Mouse (Mus musculus) MEL (cell line): ENCODE measurements around the gene Slc19a2. TPM values are rescaled to one million over a fixed set of nuclear protein-coding genes. Genes with fewer than 3 reads are reported as not detected.
A peak's percentile ranks its signal among the peaks of the same experiment; 100 is the strongest.

Experiments
- DNase-seq: peaks from one replicate; pipeline ENCODE4 v3.0.0; 2011; ENCODE audit warnings: low read depth, low spot score
- H3K27ac ChIP-seq: 2 replicates; pipeline ENCODE4 v1.5.1; 2012; ENCODE audit warnings: low read depth, mild to moderate bottlenecking, control low read depth, low read length, moderate library complexity; ENCODE audit not compliant: control insufficient read depth
- H3K27me3 ChIP-seq, 2 experiments: fragments of 150-350 bp in 1 of 2; sonication (generic) in 1 of 2; 2 replicates each; pipeline ENCODE4 v1.6.1; 2012; ENCODE audit warnings: low read length in 2 of 2, mild to moderate bottlenecking in 2 of 2, improper control_type of control experiment in 1 of 2, moderate library complexity in 1 of 2; ENCODE audit not compliant: insufficient read depth in 2 of 2, control insufficient read depth in 1 of 2
- H3K36me3 ChIP-seq, 2 experiments: 2 replicates each; pipeline ENCODE4 v1.6.1; 2012 to 2014; ENCODE audit warnings: low read length in 2 of 2, improper control_type of control experiment in 1 of 2, inconsistent platforms in 1 of 2, mild to moderate bottlenecking in 1 of 2; ENCODE audit not compliant: insufficient read depth in 2 of 2, control insufficient read depth in 1 of 2
- H3K4me1 ChIP-seq, 2 experiments: fragments of 150-350 bp in 1 of 2; sonication (generic) in 1 of 2; 2 replicates each; pipeline ENCODE4 v1.6.1; 2012; ENCODE audit warnings: low read length in 2 of 2, improper control_type of control experiment in 1 of 2, mild to moderate bottlenecking in 1 of 2; ENCODE audit not compliant: insufficient read depth in 2 of 2, control insufficient read depth in 1 of 2
- H3K4me3 ChIP-seq, 2 experiments: fragments of 150-350 bp in 1 of 2; sonication (generic) in 1 of 2; 2 replicates each; pipeline ENCODE4 v1.5.1; 2012; ENCODE audit warnings: low read depth in 2 of 2, low read length in 2 of 2, mild to moderate bottlenecking in 2 of 2, moderate library complexity in 2 of 2, control low read depth in 1 of 2, improper control_type of control experiment in 1 of 2; ENCODE audit not compliant: control insufficient read depth in 1 of 2, insufficient read depth in 1 of 2
- H3K79me2 ChIP-seq: 2 replicates; pipeline ENCODE4 v1.6.1; 2012; ENCODE audit warnings: mild to moderate bottlenecking, low read length, moderate library complexity; ENCODE audit not compliant: control insufficient read depth, poor library complexity, insufficient read depth
- H3K9ac ChIP-seq: 2 replicates; pipeline ENCODE4 v1.6.1; 2012; ENCODE audit warnings: low read depth, mild to moderate bottlenecking, control low read depth, low read length, moderate library complexity; ENCODE audit not compliant: control insufficient read depth, poor library complexity, severe bottlenecking
- H3K9me3 ChIP-seq: fragments of 150-350 bp; sonication (generic); replicated peaks from 2 replicates; pipeline ENCODE4 v1.6.1; 2012; ENCODE audit warnings: mild to moderate bottlenecking, low read length, improper control_type of control experiment, moderate library complexity; ENCODE audit not compliant: insufficient read depth
- CHD1 ChIP-seq: IDR thresholded peaks from 2 replicates; pipeline ENCODE4 v1.6.1; 2012; ENCODE audit warnings: low read depth, mild to moderate bottlenecking, inconsistent platforms, low read length, improper control_type of control experiment
- CHD2 ChIP-seq: IDR thresholded peaks from 2 replicates; pipeline ENCODE4 v1.6.1; 2011; ENCODE audit warnings: low read length, improper control_type of control experiment
- CTCF ChIP-seq, 3 experiments: IDR thresholded peaks in 2 of 3; conservative IDR thresholded peaks in 1 of 3; 2 replicates each; pipeline ENCODE4 v1.5.1; 2011 to 2012; ENCODE audit warnings: low read length in 3 of 3, low read depth in 2 of 3, mild to moderate bottlenecking in 2 of 3, improper control_type of control experiment in 1 of 3, inconsistent platforms in 1 of 3, mixed read lengths in 1 of 3, moderate library complexity in 1 of 3; ENCODE audit not compliant: control insufficient read depth in 1 of 3, insufficient read depth in 1 of 3, poor library complexity in 1 of 3, severe bottlenecking in 1 of 3
- EP300 ChIP-seq, 2 experiments: IDR thresholded peaks; 2 replicates each; pipeline ENCODE4 v1.6.1; 2011; ENCODE audit warnings: improper control_type of control experiment in 2 of 2, low read length in 2 of 2, low read depth in 1 of 2, mild to moderate bottlenecking in 1 of 2
- GATA1 ChIP-seq: IDR thresholded peaks from 2 replicates; pipeline ENCODE4 v1.6.1; 2011; ENCODE audit warnings: low read depth, low read length, improper control_type of control experiment
- HCFC1 ChIP-seq: IDR thresholded peaks from 2 replicates; pipeline ENCODE4 v1.6.1; 2012; ENCODE audit warnings: low read depth, mild to moderate bottlenecking, inconsistent platforms, low read length, improper control_type of control experiment, moderate library complexity
- JUND ChIP-seq: IDR thresholded peaks from 2 replicates; pipeline ENCODE4 v1.6.1; 2011; ENCODE audit warnings: low read depth, mild to moderate bottlenecking, improper control_type of control experiment, low read length
- MAFK ChIP-seq: IDR thresholded peaks from 2 replicates; pipeline ENCODE4 v1.6.1; 2011; ENCODE audit warnings: low read depth, mild to moderate bottlenecking, low read length, improper control_type of control experiment, borderline replicate concordance
- MAX ChIP-seq: IDR thresholded peaks from 2 replicates; pipeline ENCODE4 v1.6.1; 2011; ENCODE audit warnings: low read length, improper control_type of control experiment
- MEF2A ChIP-seq: IDR thresholded peaks from 2 replicates; pipeline ENCODE4 v1.6.1; 2014; ENCODE audit warnings: low read depth, mild to moderate bottlenecking, inconsistent platforms, low read length, improper control_type of control experiment; ENCODE audit not compliant: poor library complexity, insufficient replicate concordance, severe bottlenecking; ENCODE audit errors: extremely low read depth
- MXI1 ChIP-seq: IDR thresholded peaks from 2 replicates; pipeline ENCODE4 v1.6.1; 2011; ENCODE audit warnings: mild to moderate bottlenecking, low read depth, low read length, improper control_type of control experiment
- MYC ChIP-seq: IDR thresholded peaks from 2 replicates; pipeline ENCODE4 v1.6.1; 2011; ENCODE audit warnings: low read depth, mild to moderate bottlenecking, low read length, improper control_type of control experiment, moderate library complexity
- NRF1 ChIP-seq: IDR thresholded peaks from 2 replicates; pipeline ENCODE4 v1.6.1; 2014; ENCODE audit warnings: low read depth, mild to moderate bottlenecking, inconsistent platforms, low read length, improper control_type of control experiment, moderate library complexity; ENCODE audit not compliant: poor library complexity, insufficient read depth, severe bottlenecking
- POLR2A ChIP-seq, 2 experiments: IDR thresholded peaks; 2 replicates each; pipeline ENCODE4 v1.6.1; 2011 to 2012; ENCODE audit warnings: low read length in 2 of 2, mild to moderate bottlenecking in 2 of 2, control low read depth in 1 of 2, improper control_type of control experiment in 1 of 2, low read depth in 1 of 2, moderate library complexity in 1 of 2; ENCODE audit not compliant: control insufficient read depth in 1 of 2, insufficient read depth in 1 of 2, poor library complexity in 1 of 2
- RAD21 ChIP-seq: IDR thresholded peaks from 2 replicates; pipeline ENCODE4 v1.6.1; 2011; ENCODE audit warnings: mild to moderate bottlenecking, low read depth, low read length, improper control_type of control experiment
- RCOR1 ChIP-seq: IDR thresholded peaks from 2 replicates; pipeline ENCODE4 v1.6.1; 2012; ENCODE audit warnings: low read depth, mild to moderate bottlenecking, inconsistent platforms, low read length, improper control_type of control experiment
- TAL1 ChIP-seq: IDR thresholded peaks from 2 replicates; pipeline ENCODE4 v1.6.1; 2012; ENCODE audit warnings: mild to moderate bottlenecking, inconsistent platforms, low read length, moderate library complexity, mixed read lengths
- TBP ChIP-seq: IDR thresholded peaks from 2 replicates; pipeline ENCODE4 v1.8.0; 2011; ENCODE audit warnings: low read depth, low read length, improper control_type of control experiment
- TCF12 ChIP-seq: IDR thresholded peaks from 2 replicates; pipeline ENCODE4 v1.6.1; 2014; ENCODE audit warnings: low read depth, mild to moderate bottlenecking, inconsistent platforms, low read length, improper control_type of control experiment, moderate library complexity
- UBTF ChIP-seq: IDR thresholded peaks from 2 replicates; pipeline ENCODE4 v1.6.1; 2012; ENCODE audit warnings: low read depth, mild to moderate bottlenecking, inconsistent platforms, low read length, improper control_type of control experiment, moderate library complexity, borderline replicate concordance; ENCODE audit not compliant: insufficient read depth
- USF1 ChIP-seq: IDR thresholded peaks from 2 replicates; pipeline ENCODE4 v1.6.1; 2014; ENCODE audit warnings: low read depth, mild to moderate bottlenecking, inconsistent platforms, low read length, improper control_type of control experiment, moderate library complexity
- USF2 ChIP-seq, 2 experiments: IDR thresholded peaks; 2 replicates each; pipeline ENCODE4 v1.6.1; 2011 to 2012; ENCODE audit warnings: improper control_type of control experiment in 2 of 2, low read length in 2 of 2, borderline replicate concordance in 1 of 2, inconsistent platforms in 1 of 2, low read depth in 1 of 2, mild to moderate bottlenecking in 1 of 2; ENCODE audit not compliant: insufficient read depth in 1 of 2
- ZKSCAN1 ChIP-seq: IDR thresholded peaks from 2 replicates; pipeline ENCODE4 v1.6.1; 2012; ENCODE audit warnings: low read depth, mild to moderate bottlenecking, inconsistent platforms, low read length, improper control_type of control experiment, moderate library complexity
- polyA plus RNA-seq, 2 experiments: library from polyadenylated mRNA; stranded (reverse) in 1 of 2; unstranded in 1 of 2; fragments of >175 nt in 1 of 2; fragments of >200 nt in 1 of 2; gene quantifications; 2 replicates each; pipeline versions ENCODE4 v1.2.1 to v1.2.4; 2012; ENCODE audit warnings: low replicate concordance in 2 of 2, low read depth in 1 of 2; ENCODE audit not compliant: insufficient read length in 2 of 2, insufficient read depth in 1 of 2, missing spikeins in 1 of 2
- total RNA-seq: library from RNA; depleted of rRNA; stranded (reverse); fragments of 300-350 nt; gene quantifications from 2 replicates; pipeline ENCODE4 v1.2.3, GENCODE M21; 2012

Gene Slc19a2
- total and polyA plus RNA-seq, 3 experiments: 9.0 to 54.2 (median 9.7) TPM

- TF ChIP-seq RCOR1: 0 out of 2 replicates have a peak, but pooled peaks have one; percentile 10
- TF ChIP-seq CHD2: peak; percentile 76
- TF ChIP-seq GATA1: peak; percentile 60
Observed at GRCm38 (mm10) chr1:164307124-164307751, 58.4 kb downstream of the Slc19a2 start, which contains the start of gene Blzf1 (continued).

GRCm38 (mm10) chr1:164307922-164308321 is 59.1 kb downstream of the Slc19a2 start:
- DNase-seq: no peak
- Histone ChIP-seq H3K9me3 (no peaks in the 10 kb centered on the region), H3K27me3 (no peaks in the 10 kb centered on the region), H3K27ac (peak overlapping the region; percentile 79), H3K36me3 (peaks cover 0 to 12% of the 10 kb centered on the region in 2 experiments; a peak in 3 of 4 replicates), H3K4me1 (peaks cover 8 to 12% of the 10 kb centered on the region in 2 experiments; a peak in 2 of 4 replicates), H3K9ac (peak overlapping the region; percentile 69), H3K79me2 (peaks cover 15% of the 10 kb centered on the region), H3K4me3 (peak overlapping the region; percentile 76 to 84)
- no peak for TF ChIP-seq MAFK
- no peak for TF ChIP-seq RAD21
- TF ChIP-seq MXI1: no peak; the same call in 1 of the 2 replicates
- TF ChIP-seq MAX: no peak
- TF ChIP-seq POLR2A (IDR thresholded peaks at IDR 0.05; ENCODE audit: control insufficient read depth in 1 of 2, insufficient read depth in 1 of 2, low read depth in 1 of 2, low read length in 2 of 2, poor library complexity in 1 of 2): 0 out of 4 replicates have a peak, but pooled peaks of 1 of the 2 experiments have one; percentile 0
- no peak for TF ChIP-seq CHD1
- TF ChIP-seq JUND: no peak
- TF ChIP-seq MEF2A: no peak

- H3K9me3 ChIP-seq: no peaks in the 10 kb centered on the region
- TF ChIP-seq NRF1 (no peak), USF1 (no peak), MYC (no peak), POLR2A (IDR thresholded peaks at IDR 0.05; ENCODE audit: control insufficient read depth in 1 of 2, insufficient read depth in 1 of 2, low read depth in 1 of 2, low read length in 2 of 2, poor library complexity in 1 of 2) (no peak), EP300 (IDR thresholded peaks at IDR 0.05; ENCODE audit: low read depth in 1 of 2, low read length in 2 of 2) (peak; percentile 34 to 43; a peak in 2 of 4 replicates), TAL1 (peak; percentile 35), UBTF (no peak), TBP (no peak), USF2 (IDR thresholded peaks at IDR 0.05; ENCODE audit: borderline replicate concordance in 1 of 2, insufficient read depth in 1 of 2, low read depth in 1 of 2, low read length in 2 of 2) (no peak), ZKSCAN1 (no peak), HCFC1 (no peak), CTCF (IDR thresholded peaks at IDR 0.05 in 2 of 3, conservative IDR thresholded peaks at IDR 0.05 in 1 of 3; ENCODE audit: control insufficient read depth in 1 of 3, insufficient read depth in 1 of 3, low read depth in 2 of 3, low read length in 3 of 3, poor library complexity in 1 of 3, severe bottlenecking in 1 of 3) (no peak), GATA1 (0 out of 2 replicates have a peak, but pooled peaks have one; percentile 42), TCF12 (peak; percentile 52)
- no peak overlapping the region for H3K4me3 ChIP-seq
- peak; percentile 54 for DNase-seq
- H3K9ac ChIP-seq: no peak overlapping the region
- H3K27ac ChIP-seq: 0 out of 2 replicates have a peak overlapping the region, but pooled peaks have one; percentile 7
- H3K27me3 ChIP-seq: no peaks in the 10 kb centered on the region
- peaks cover 0 to 2% of the 10 kb centered on the region in 2 experiments; a peak in 2 of 4 replicates for H3K36me3 ChIP-seq
- no peaks in the 10 kb centered on the region; the same call in 1 of the 2 replicates for H3K79me2 ChIP-seq
- H3K4me1 ChIP-seq: peaks cover 4% of the 10 kb centered on the region in 2 experiments; a peak in 3 of 4 replicates
Observed at GRCm38 (mm10) chr1:164314085-164314484, 65.2 kb downstream of the Slc19a2 start.
